Mouse (Mus musculus): ENCODE measurements around the gene Pls3.
"Not testable (repeated sequence)": the region's sequence is repeated elsewhere in the genome, so short reads cannot be mapped to it uniquely, and the experiment has no call there.

DNA sequence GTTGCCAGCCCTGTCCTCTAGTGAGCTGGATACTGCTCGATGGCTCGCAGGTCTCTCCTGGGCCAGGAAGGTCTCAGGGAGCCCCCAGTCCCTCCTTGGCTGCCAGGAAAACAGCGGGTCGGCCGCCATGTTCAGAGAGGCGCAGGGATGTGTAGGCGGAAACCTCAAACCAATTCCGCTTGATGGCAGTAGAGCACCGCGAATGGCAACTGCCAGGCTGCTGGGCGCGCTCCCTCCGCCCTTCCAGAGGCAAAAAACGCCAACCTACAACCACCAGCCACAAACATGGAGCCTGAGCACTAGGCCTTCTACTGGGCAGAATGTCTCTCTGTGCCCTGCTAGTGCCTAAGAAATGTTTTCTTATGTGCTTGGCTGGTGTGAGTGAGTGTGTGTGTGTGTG, 130.5 kb downstream of the Pls3 start:
- TF ChIP-seq CTCF (IDR thresholded peaks at IDR 0.05): peak; percentile 55
- TF ChIP-seq EP300 (IDR thresholded peaks at IDR 0.05): not testable (repeated sequence)

Data from lung, postnatal 0 days (tissue).